Mouse (Mus musculus) retina, postnatal 1 day (tissue): ENCODE results near the gene Nes.

Experiments used
- DNase-seq: peaks from one replicate; pipeline ENCODE4 v3.0.0-alpha.2; 2012

Nes gene

DNA sequence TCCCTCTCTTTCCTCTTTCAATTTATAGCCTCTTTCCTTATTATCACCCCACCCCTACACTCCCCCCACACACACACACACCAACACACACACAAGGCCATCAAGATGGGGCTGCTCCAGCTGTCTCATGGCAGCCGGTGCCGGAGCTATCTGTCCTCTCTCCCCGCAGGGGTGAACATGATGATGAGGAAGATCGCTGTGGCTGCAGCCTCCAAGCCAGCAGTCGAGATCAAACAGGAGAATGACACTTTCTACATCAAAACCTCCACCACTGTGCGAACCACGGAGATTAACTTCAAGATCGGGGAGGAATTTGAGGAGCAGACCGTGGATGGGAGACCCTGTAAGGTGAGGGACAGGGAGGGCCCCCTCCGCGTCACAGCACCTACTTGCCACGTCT, 18.9 kb upstream of the Nes start:
- DNase-seq: no peak

- DNase-seq: peak; percentile 75
Observed at GRCm38 (mm10) chr3:87952440-87952839, 18.4 kb upstream of the Nes start.

DNA sequence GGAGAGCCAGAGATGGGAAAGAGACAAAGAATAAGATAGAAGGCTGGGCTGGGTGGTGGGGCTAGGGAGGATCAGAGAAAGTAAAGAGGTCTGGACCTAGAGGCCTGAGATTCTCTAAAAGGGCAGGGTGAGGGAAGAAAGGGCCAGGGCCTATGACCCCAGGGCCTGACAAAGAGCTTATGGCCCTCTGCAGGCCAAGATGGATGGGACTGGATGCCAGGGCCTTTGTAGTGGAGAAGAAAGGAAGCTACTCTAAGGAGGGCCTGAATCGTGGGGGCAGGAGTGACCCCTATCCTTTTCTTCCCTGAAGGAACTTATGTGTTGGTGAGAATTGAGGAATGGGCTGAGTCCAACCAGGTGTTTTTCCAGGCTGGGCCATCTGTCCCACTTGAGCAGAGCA, 12.8 kb upstream of the Nes start:
- DNase-seq: no peak

GRCm38 (mm10) chr3:87958476-87958875, 12.4 kb upstream of the Nes start:
- no peak for DNase-seq

GRCm38 (mm10) chr3:87958967-87959366, 11.9 kb upstream of the Nes start:
- no peak for DNase-seq

DNA sequence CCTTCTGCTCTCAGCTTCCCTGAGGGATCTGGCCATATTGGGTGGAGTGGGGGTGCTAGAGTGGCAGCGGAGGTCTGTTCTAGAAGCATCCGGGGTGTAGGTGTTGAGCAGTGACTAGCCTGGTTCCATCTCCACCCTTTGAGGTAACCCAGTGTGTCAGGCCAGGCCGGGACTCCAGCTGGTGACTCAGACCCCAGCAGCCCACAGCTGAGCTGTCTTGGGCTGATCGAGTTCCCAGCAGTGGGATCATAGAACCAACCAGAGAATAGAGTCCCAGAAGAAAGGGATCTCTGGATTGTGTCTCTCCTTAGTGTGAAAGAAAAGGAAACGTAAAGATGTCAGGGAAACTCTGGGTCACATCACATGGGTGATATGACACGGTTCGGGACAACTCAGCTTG, 11.5 kb upstream of the Nes start:
- no peak for DNase-seq

- no peak for DNase-seq
Observed at GRCm38 (mm10) chr3:87960191-87960585, 10.7 kb upstream of the Nes start.

GRCm38 (mm10) chr3:87960586-87961191, 10.2 kb upstream of the Nes start:
- DNase-seq: peak; percentile 99

DNA sequence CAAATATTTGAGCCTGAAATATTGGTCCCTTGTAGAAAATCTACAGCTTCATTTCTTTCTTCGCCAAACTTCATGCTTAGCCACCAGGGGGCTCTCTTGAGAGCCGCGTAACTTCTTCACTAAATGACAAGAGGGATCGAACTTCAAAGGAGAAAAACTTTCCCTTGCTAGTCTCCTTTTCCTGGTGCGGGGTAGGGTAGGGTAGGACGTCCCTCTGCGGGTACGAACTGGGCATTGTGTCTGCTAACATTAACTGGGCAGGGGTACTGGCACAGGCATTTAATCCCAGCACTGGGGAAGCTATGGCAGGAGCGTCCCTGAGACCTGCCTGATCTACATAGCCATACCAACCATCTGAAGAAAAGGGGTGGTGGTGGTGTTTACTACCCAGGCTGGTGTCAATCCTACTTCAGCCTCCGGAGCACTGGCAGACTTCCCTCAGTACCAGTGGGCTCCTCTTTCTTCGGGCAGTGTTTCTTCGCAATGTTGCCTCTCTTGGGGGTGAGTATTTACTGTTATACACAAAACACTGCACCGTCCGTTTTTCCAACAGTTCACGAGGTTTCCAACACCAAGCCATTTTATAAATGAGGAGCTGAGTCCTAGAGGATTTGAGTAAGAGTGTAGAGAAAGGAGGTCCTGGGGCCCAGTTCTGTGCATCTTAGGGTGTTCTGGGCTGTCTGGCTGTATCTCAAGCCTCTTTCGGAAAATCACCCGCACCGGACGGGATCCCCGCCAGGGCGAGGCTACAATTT, 517 bp upstream of the Nes start:
- peak; percentile 82 for DNase-seq

DNA sequence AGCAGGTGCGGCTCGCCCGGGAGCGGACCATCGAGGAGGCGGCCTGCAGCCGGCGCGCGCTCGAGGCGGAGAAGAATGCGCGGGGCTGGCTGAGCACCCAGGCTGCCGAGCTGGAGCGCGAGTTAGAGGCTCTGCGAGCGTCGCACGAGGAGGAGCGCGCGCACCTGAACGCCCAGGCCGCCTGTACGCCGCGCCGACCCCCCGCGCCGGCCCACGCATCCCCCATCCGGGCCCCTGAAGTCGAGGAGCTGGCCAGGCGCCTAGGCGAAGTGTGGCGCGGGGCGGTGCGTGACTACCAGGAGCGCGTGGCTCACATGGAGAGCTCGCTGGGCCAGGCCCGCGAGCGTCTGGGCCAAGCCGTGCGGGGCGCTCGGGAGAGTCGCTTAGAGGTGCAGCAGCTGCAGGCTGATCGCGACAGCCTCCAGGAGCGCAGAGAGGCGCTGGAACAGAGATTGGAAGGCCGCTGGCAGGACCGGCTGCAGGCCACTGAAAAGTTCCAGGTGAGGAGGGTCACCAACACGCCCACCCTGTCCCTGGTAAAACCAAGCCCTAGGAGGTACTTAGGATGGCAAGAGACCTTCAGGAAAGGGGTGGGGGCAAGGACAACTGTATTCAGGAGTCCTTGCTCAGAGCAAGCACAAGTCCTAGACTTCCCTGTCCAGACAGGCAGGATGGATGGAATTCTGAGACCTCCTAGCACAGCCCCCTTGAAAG, 768 bp downstream of the Nes start:
- peak; percentile 59 for DNase-seq

DNA sequence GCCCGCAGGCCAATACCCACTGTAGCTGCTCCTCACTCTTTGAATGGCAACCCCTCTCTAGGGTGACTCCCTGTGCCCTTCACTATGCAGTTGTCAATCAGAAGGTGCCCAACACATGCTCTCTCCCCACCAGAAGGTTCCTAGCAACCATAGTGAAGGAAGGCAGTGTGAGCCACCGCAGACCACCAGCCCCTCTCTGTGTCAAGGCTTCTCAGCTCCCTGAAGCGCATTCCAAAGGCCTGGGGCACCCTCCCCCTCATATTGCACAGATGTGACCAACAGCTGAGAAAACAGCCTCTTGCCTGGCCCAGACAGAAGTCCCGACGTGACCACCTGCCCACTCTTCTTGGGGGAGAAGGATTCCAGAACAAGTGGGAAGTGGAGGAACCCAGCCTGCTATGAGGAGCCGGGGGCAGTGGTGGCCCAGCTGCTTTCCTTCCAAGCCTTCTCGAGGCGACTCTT, 1.4 kb downstream of the Nes start:
- no peak for DNase-seq

GRCm38 (mm10) chr3:87972776-87973175, 1.9 kb downstream of the Nes start:
- no peak for DNase-seq

DNA sequence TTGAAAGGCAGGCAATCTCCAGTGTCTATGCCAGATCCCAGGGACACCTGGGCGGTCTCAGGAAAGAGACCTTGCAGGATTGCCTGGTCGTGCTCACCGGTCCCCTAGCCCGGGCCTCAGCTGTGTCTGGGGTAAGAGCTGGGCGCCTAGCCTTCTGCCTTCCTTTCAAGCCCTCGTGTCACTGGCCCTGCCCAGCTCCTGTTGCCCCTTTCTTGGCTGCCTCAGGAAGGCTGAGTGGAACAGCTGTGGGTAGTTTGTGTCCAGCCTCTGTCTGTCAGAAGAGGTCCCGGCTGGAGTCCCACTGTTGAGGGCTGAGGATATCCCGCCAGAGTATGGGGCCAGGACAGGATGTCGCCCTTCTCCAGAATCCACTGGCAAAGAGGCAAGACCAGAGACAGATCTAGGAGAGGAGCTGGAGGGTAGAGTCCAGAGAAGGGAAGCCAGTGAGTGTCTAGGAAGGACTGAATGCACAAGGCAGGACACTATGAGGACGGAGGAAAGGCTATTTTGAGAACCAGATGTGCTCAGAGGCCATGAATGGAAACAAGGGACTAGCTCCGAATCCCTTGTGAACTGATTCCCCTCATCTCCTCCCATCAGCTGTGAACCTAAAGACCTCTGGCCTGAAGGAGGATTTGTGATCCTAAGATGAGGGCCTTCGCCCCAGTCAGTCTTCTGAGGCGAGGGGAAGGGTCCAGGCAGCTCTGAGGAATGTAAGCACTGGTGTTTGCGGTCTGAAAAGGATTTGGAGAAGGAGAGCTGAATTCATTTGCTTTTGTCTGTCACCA, 2.9 kb downstream of the Nes start:
- DNase-seq: no peak

DNA sequence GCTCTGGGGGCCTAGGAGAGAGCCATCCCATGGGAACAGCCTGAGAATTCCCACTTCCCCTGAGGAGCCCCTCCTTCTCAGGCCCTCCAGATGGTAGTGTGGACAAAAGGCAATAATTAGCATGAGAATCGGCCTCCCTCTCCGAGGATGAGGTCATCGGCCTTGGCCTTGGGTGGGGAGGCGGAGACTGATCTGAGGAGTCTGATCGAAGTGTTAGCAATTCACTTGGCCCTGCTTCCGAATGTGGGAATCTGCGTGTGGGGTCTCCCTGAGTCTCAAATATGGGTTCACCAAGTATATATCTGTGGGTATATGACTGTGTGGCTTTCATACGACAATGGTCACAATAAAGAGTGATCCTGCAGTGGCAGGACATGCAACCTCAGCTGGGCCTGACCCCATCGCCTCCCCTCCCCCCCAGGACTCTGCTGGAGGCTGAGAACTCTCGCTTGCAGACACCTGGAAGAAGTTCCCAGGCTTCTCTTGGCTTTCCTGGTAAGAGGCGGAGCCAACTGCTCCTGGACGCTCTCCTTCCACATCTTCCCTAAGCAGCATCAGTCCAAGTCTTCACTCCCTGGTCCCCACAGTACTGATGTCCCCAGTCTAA, 3.6 kb downstream of the Nes start:
- DNase-seq: peak; percentile 85

- no peak for DNase-seq
Observed at GRCm38 (mm10) chr3:87979493-87979892, 8.6 kb downstream of the Nes start.

- no peak for DNase-seq
Observed at GRCm38 (mm10) chr3:87980085-87980484, 9.2 kb downstream of the Nes start.

- DNase-seq: no peak
Observed at GRCm38 (mm10) chr3:87980728-87981127, 9.8 kb downstream of the Nes start.

- DNase-seq: no peak
Observed at GRCm38 (mm10) chr3:87981214-87981760, 10.4 kb downstream of the Nes start.

GRCm38 (mm10) chr3:87981894-87982835, 11.3 kb downstream of the Nes start:
- no peak for DNase-seq

- peak; percentile 72 for DNase-seq
Observed at GRCm38 (mm10) chr3:87982836-87983601, 12.1 kb downstream of the Nes start.
